24 mouse cellular contexts compared by ENCODE assay signal in genomic region chrX:13357973-13358372, GRCm38 (mm10).
"Had no signal": no experiment of that assay in that cellular context is flagged by ENCODE, and none has a peak within 500 bp of the region (broad histone marks: within the 10 kb centered on the region; RNA-seq: fewer than 3 reads in every experiment).

No protein-coding gene starts in this region.

- H3K27ac ChIP-seq: gastrocnemius, adult 2 months; heart, adult 2 months; heart, embryonic 13.5 days; heart, embryonic 15.5 days; hindbrain, embryonic 13.5 days; hindbrain, embryonic 15.5 days; hindbrain, postnatal 0 days; kidney, embryonic 15.5 days; kidney, postnatal 0 days; left cerebral cortex, adult 2 months; limb, embryonic 10.5 days; limb, embryonic 12.5 days had no signal

- H3K9ac ChIP-seq: heart, embryonic 13.5 days; heart, embryonic 15.5 days; hindbrain, embryonic 13.5 days; hindbrain, embryonic 15.5 days; kidney, embryonic 15.5 days; limb, embryonic 12.5 days had no signal

- DNase-seq: gastrocnemius, adult 2 months; gastrocnemius, postnatal 10 days; gastrocnemius, postnatal 25 days; heart, adult 2 months; heart, postnatal 14 days; heart, postnatal 36 days; kidney, adult 11 months; kidney, adult 2 months; kidney, adult 9 months; kidney, postnatal 14 days; kidney, postnatal 36 days; liver had no signal

- H3K36me3 ChIP-seq: heart, embryonic 13.5 days; heart, embryonic 15.5 days; hindbrain, embryonic 13.5 days; hindbrain, embryonic 15.5 days; kidney, embryonic 15.5 days; limb, embryonic 10.5 days; limb, embryonic 12.5 days had no signal

- H3K4me3 ChIP-seq: gastrocnemius, adult 2 months; heart, adult 2 months; heart, embryonic 13.5 days; heart, embryonic 15.5 days; hindbrain, embryonic 13.5 days; hindbrain, embryonic 15.5 days; kidney, embryonic 15.5 days; left cerebral cortex, adult 2 months; limb, embryonic 10.5 days; limb, embryonic 12.5 days had no signal

- H3K27me3 ChIP-seq: hindbrain, embryonic 15.5 days had no signal

- H3K9me3 ChIP-seq: heart, embryonic 13.5 days; heart, embryonic 15.5 days; hindbrain, embryonic 13.5 days; hindbrain, embryonic 15.5 days; kidney, embryonic 15.5 days; limb, embryonic 10.5 days; limb, embryonic 12.5 days had no signal

- H3K4me2 ChIP-seq: heart, embryonic 11.5 days; heart, embryonic 13.5 days; heart, embryonic 15.5 days; hindbrain, embryonic 13.5 days; hindbrain, embryonic 15.5 days; kidney, embryonic 15.5 days; limb, embryonic 12.5 days; liver, embryonic 11.5 days had no signal

- ATAC-seq: hindbrain, postnatal 0 days had no signal

- H3K4me1 ChIP-seq: heart, embryonic 13.5 days; heart, embryonic 15.5 days; hindbrain, embryonic 13.5 days; hindbrain, embryonic 15.5 days; kidney, embryonic 15.5 days; limb, embryonic 10.5 days; limb, embryonic 12.5 days had no signal
